Mouse (Mus musculus) liver, embryonic 12.5 days (tissue): ENCODE data around the gene Dst. TPM values are rescaled to one million over a fixed set of nuclear protein-coding genes. Genes with fewer than 3 reads are reported as not detected.

Source experiments
- ATAC-seq: fragments of 200-750 bp; cut with Nextera tagmentation; 2 replicates; pipeline ENCODE4 v1.8.0; 2017; ENCODE audit warnings: moderate number of reproducible peaks, mild to moderate bottlenecking, moderate library complexity
- H3K27ac ChIP-seq: fragments of 300-500 bp; sonication (generic); 2 replicates; pipeline ENCODE4 v1.5.1; 2016; ENCODE audit warnings: mild to moderate bottlenecking
- H3K27me3 ChIP-seq: fragments of 300-500 bp; sonication (generic); replicated peaks from 2 replicates; pipeline ENCODE4 v1.6.1; 2016; ENCODE audit warnings: mild to moderate bottlenecking, moderate library complexity
- H3K36me3 ChIP-seq: fragments of 300-500 bp; sonication (generic); 2 replicates; pipeline ENCODE4 v1.6.1; 2016; ENCODE audit warnings: mild to moderate bottlenecking, moderate library complexity
- H3K4me1 ChIP-seq: fragments of 300-500 bp; sonication (generic); 2 replicates; pipeline ENCODE4 v1.6.1; 2016
- H3K4me2 ChIP-seq: fragments of 300-500 bp; sonication (generic); 2 replicates; pipeline ENCODE4 v1.6.1; 2016; ENCODE audit warnings: mild to moderate bottlenecking, moderate library complexity
- H3K4me3 ChIP-seq: fragments of 300-500 bp; sonication (generic); 2 replicates; pipeline ENCODE4 v1.5.1; 2016; ENCODE audit warnings: mild to moderate bottlenecking, moderate library complexity
- H3K9ac ChIP-seq: fragments of 300-500 bp; sonication (generic); 2 replicates; pipeline ENCODE4 v1.6.1; 2016; ENCODE audit warnings: mild to moderate bottlenecking, moderate library complexity
- H3K9me3 ChIP-seq: fragments of 300-500 bp; sonication (generic); replicated peaks from 2 replicates; pipeline ENCODE4 v1.6.1; 2016; ENCODE audit warnings: mild to moderate bottlenecking, moderate library complexity
- WGBS: fragments of 180-500 bp; shearing (Covaris S2); methylation state at CpG from one replicate; pipeline ENCODE4 v1.1.7; 2016; ENCODE audit not compliant: insufficient replicate concordance; 5-methylcytosine and 5-hydroxymethylcytosine counted together
- polyA plus RNA-seq: library from polyadenylated mRNA; unstranded; fragments of >200 nt; fragmentation: Nextera tagmentation; extraction: Ambion mirVana; gene quantifications from 2 replicates; pipeline ENCODE4 v1.2.1, GENCODE M21; 2016

The Dst gene
- polyA plus RNA-seq, 1 experiment from 2014 or later = 5.4 TPM

- Histone ChIP-seq H3K36me3 (no peaks in the 10 kb centered on the region), H3K4me1 (no peaks in the 10 kb centered on the region), H3K4me3 (no peak overlapping the region), H3K4me2 (no peak overlapping the region), H3K27ac (no peak overlapping the region), H3K27me3 (no peaks in the 10 kb centered on the region), H3K9ac (no peak overlapping the region), H3K9me3 (no peaks in the 10 kb centered on the region)
- ATAC-seq = no peak
- 70% methylated on average over 10 of the region's 10 CpGs for WGBS
These were observed 242.5 kb downstream of the Dst start for GRCm38 (mm10) chr1:34150416-34151093.

GRCm38 (mm10) chr1:34152683-34153082, 244.7 kb downstream of the Dst start:
- ATAC-seq = no peak
- H3K9me3 ChIP-seq = no peaks in the 10 kb centered on the region
- no peaks in the 10 kb centered on the region for H3K4me1 ChIP-seq
- no peaks in the 10 kb centered on the region for H3K27me3 ChIP-seq
- no peak overlapping the region for H3K9ac ChIP-seq
- H3K36me3 ChIP-seq = no peaks in the 10 kb centered on the region
- no peak overlapping the region for H3K27ac ChIP-seq
- no peak overlapping the region for H3K4me2 ChIP-seq
- WGBS = 68% methylated on average over 5 of the region's 5 CpGs
- no peak overlapping the region for H3K4me3 ChIP-seq

GRCm38 (mm10) chr1:34156058-34156457, 248.0 kb downstream of the Dst start:
- Histone ChIP-seq H3K27me3 (no peaks in the 10 kb centered on the region), H3K36me3 (no peaks in the 10 kb centered on the region), H3K4me1 (no peaks in the 10 kb centered on the region), H3K4me3 (no peak overlapping the region), H3K9me3 (no peaks in the 10 kb centered on the region), H3K9ac (no peak overlapping the region), H3K27ac (no peak overlapping the region), H3K4me2 (no peak overlapping the region)
- ATAC-seq = no peak
- 73% methylated on average over 7 of the region's 7 CpGs for WGBS

GRCm38 (mm10) chr1:34157702-34158101, 249.7 kb downstream of the Dst start:
- Histone ChIP-seq H3K4me2 (no peak overlapping the region), H3K4me1 (no peaks in the 10 kb centered on the region), H3K9ac (no peak overlapping the region), H3K4me3 (no peak overlapping the region), H3K27me3 (no peaks in the 10 kb centered on the region), H3K9me3 (no peaks in the 10 kb centered on the region), H3K36me3 (no peaks in the 10 kb centered on the region), H3K27ac (no peak overlapping the region)
- WGBS = 71% methylated on average over 10 of the region's 10 CpGs
- ATAC-seq = no peak

- Histone ChIP-seq H3K27ac (no peak overlapping the region), H3K4me2 (no peak overlapping the region), H3K9ac (no peak overlapping the region), H3K36me3 (no peaks in the 10 kb centered on the region), H3K4me3 (no peak overlapping the region), H3K9me3 (no peaks in the 10 kb centered on the region), H3K4me1 (no peaks in the 10 kb centered on the region), H3K27me3 (no peaks in the 10 kb centered on the region)
- no peak for ATAC-seq
- WGBS = 81% methylated on average over 11 of the region's 11 CpGs
These were observed 250.8 kb downstream of the Dst start for GRCm38 (mm10) chr1:34158822-34159221.

- Histone ChIP-seq H3K9me3 (no peaks in the 10 kb centered on the region), H3K9ac (no peak overlapping the region), H3K4me2 (no peak overlapping the region), H3K4me1 (no peaks in the 10 kb centered on the region), H3K27ac (no peak overlapping the region), H3K4me3 (no peak overlapping the region), H3K27me3 (no peaks in the 10 kb centered on the region), H3K36me3 (no peaks in the 10 kb centered on the region)
- 72% methylated on average over 7 of the region's 7 CpGs for WGBS
- no peak for ATAC-seq
These were observed 251.9 kb downstream of the Dst start for GRCm38 (mm10) chr1:34159898-34160297.

- WGBS = 55% methylated on average over 14 of the region's 14 CpGs
- H3K9me3 ChIP-seq = no peaks in the 10 kb centered on the region
- peaks cover 7% of the 10 kb centered on the region; the same call in 1 of the 2 replicates for H3K36me3 ChIP-seq
- no peak overlapping the region for H3K27ac ChIP-seq
- H3K27me3 ChIP-seq = no peaks in the 10 kb centered on the region
- no peak overlapping the region for H3K9ac ChIP-seq
- no peaks in the 10 kb centered on the region for H3K4me1 ChIP-seq
- H3K4me3 ChIP-seq = no peak overlapping the region
- no peak for ATAC-seq
- H3K4me2 ChIP-seq = no peak overlapping the region
These were observed 256.7 kb downstream of the Dst start for GRCm38 (mm10) chr1:34164616-34165295.

GRCm38 (mm10) chr1:34165926-34166325, 257.9 kb downstream of the Dst start:
- 85% methylated on average over 4 of the region's 4 CpGs for whole genome bisulfite sequencing
- Histone ChIP-seq H3K27ac (no peak overlapping the region), H3K4me1 (no peaks in the 10 kb centered on the region), H3K4me2 (no peak overlapping the region), H3K4me3 (no peak overlapping the region), H3K27me3 (no peaks in the 10 kb centered on the region), H3K9ac (no peak overlapping the region), H3K36me3 (peaks cover 7% of the 10 kb centered on the region; the same call in 1 of the 2 replicates), H3K9me3 (no peaks in the 10 kb centered on the region)
- ATAC-seq = no peak

GRCm38 (mm10) chr1:34167151-34168057, 259.4 kb downstream of the Dst start:
- Histone ChIP-seq H3K27ac (peak overlapping the region; percentile 25; the same call in 1 of the 2 replicates), H3K4me3 (no peak overlapping the region), H3K9ac (no peak overlapping the region), H3K9me3 (no peaks in the 10 kb centered on the region), H3K4me2 (no peak overlapping the region), H3K4me1 (no peaks in the 10 kb centered on the region), H3K27me3 (no peaks in the 10 kb centered on the region), H3K36me3 (peaks cover 12% of the 10 kb centered on the region; the same call in 1 of the 2 replicates)
- 66% methylated on average over 19 of the region's 19 CpGs for WGBS
- ATAC-seq = no peak

- Histone ChIP-seq H3K27ac (no peak overlapping the region), H3K9me3 (no peaks in the 10 kb centered on the region), H3K27me3 (no peaks in the 10 kb centered on the region), H3K9ac (no peak overlapping the region), H3K4me3 (no peak overlapping the region), H3K4me1 (no peaks in the 10 kb centered on the region), H3K36me3 (peaks cover 12% of the 10 kb centered on the region; the same call in 1 of the 2 replicates), H3K4me2 (no peak overlapping the region)
- no peak for ATAC-seq
- WGBS = 80% methylated on average over 12 of the region's 12 CpGs
These were observed 261.1 kb downstream of the Dst start for GRCm38 (mm10) chr1:34169086-34169485.

- Histone ChIP-seq H3K9ac (no peak overlapping the region), H3K27me3 (no peaks in the 10 kb centered on the region), H3K4me1 (no peaks in the 10 kb centered on the region), H3K4me3 (no peak overlapping the region), H3K36me3 (peaks cover 21% of the 10 kb centered on the region), H3K9me3 (no peaks in the 10 kb centered on the region), H3K27ac (no peak overlapping the region), H3K4me2 (no peak overlapping the region)
- WGBS = 87% methylated on average over 15 of the region's 15 CpGs
- no peak for ATAC-seq
These were observed 266.5 kb downstream of the Dst start for GRCm38 (mm10) chr1:34174517-34174916.

GRCm38 (mm10) chr1:34174961-34175360, 266.9 kb downstream of the Dst start:
- no peaks in the 10 kb centered on the region for H3K4me1 ChIP-seq
- H3K4me2 ChIP-seq = no peak overlapping the region
- no peak overlapping the region for H3K27ac ChIP-seq
- no peaks in the 10 kb centered on the region for H3K27me3 ChIP-seq
- H3K4me3 ChIP-seq = no peak overlapping the region
- no peak overlapping the region for H3K9ac ChIP-seq
- ATAC-seq = no peak
- H3K36me3 ChIP-seq = peaks cover 20% of the 10 kb centered on the region
- 74% methylated on average over 8 of the region's 8 CpGs for WGBS
- no peaks in the 10 kb centered on the region for H3K9me3 ChIP-seq
